Mouse (Mus musculus) embryonic facial prominence, embryonic 11.5 days (tissue): ENCODE measurements at regions not wholly inside any gene's neighbourhood (a gene's known extent, or its start where the extent isn't known, plus 50 kb on each side); places are given as distances from the start of the nearest gene placed in this dataset.
A peak's percentile ranks its signal among the peaks of the same experiment; 100 is the strongest.

Experiments used
- ATAC-seq: fragments of 200-750 bp; cut with Nextera tagmentation; replicated peaks from 2 replicates; pipeline ENCODE4 v1.8.0; 2017; ENCODE audit warnings: low read depth; ENCODE audit not compliant: insufficient number of reproducible peaks, low FRiP score, low TSS enrichment
- DNase-seq: peaks from one replicate; pipeline ENCODE4 v3.0.0-alpha.2; 2015; ENCODE audit warnings: low spot score
- H3K27ac ChIP-seq: fragments of 300-500 bp; sonication (generic); replicated peaks from 2 replicates; pipeline ENCODE4 v1.5.1; 2014; ENCODE audit warnings: mild to moderate bottlenecking, low read depth, low read length, control low read depth
- H3K27me3 ChIP-seq: fragments of 300-500 bp; sonication (generic); 2 replicates; pipeline ENCODE4 v1.6.1; 2014; ENCODE audit warnings: mild to moderate bottlenecking, low read length, moderate library complexity, mixed read lengths; ENCODE audit not compliant: control insufficient read depth, insufficient read depth
- H3K36me3 ChIP-seq: fragments of 300-500 bp; sonication (generic); replicated peaks from 2 replicates; pipeline ENCODE4 v1.6.1; 2014; ENCODE audit warnings: low read depth, mild to moderate bottlenecking, low read length, moderate library complexity, mixed read lengths; ENCODE audit not compliant: control insufficient read depth, insufficient read depth
- H3K4me1 ChIP-seq: fragments of 300-500 bp; sonication (generic); 2 replicates; pipeline ENCODE4 v1.6.1; 2014; ENCODE audit warnings: low read length, mixed read lengths; ENCODE audit not compliant: control insufficient read depth, insufficient read depth
- H3K4me2 ChIP-seq: fragments of 300-500 bp; sonication (generic); 2 replicates; pipeline ENCODE4 v1.6.1; 2014; ENCODE audit warnings: low read depth, mild to moderate bottlenecking, control low read depth, low read length, moderate library complexity
- H3K4me3 ChIP-seq: fragments of 300-500 bp; sonication (generic); 2 replicates; pipeline ENCODE4 v1.5.1; 2014; ENCODE audit warnings: low read depth, low read length, control low read depth
- H3K9ac ChIP-seq: fragments of 300-500 bp; sonication (generic); replicated peaks from 2 replicates; pipeline ENCODE4 v1.6.1; 2014; ENCODE audit warnings: mild to moderate bottlenecking, control low read depth, low read length
- H3K9me3 ChIP-seq: fragments of 300-500 bp; sonication (generic); replicated peaks from 2 replicates; pipeline ENCODE4 v1.6.1; 2016; ENCODE audit warnings: mild to moderate bottlenecking, low read length, inconsistent platforms, mixed read lengths; ENCODE audit not compliant: control insufficient read depth
- WGBS: fragments of 180-500 bp; shearing (Covaris S2); extraction: QIAGEN DNeasy Blood & Tissue Kit; methylation state at CpG from one replicate; pipeline ENCODE4 v1.1.7; 2014; 5-methylcytosine and 5-hydroxymethylcytosine counted together

DNA sequence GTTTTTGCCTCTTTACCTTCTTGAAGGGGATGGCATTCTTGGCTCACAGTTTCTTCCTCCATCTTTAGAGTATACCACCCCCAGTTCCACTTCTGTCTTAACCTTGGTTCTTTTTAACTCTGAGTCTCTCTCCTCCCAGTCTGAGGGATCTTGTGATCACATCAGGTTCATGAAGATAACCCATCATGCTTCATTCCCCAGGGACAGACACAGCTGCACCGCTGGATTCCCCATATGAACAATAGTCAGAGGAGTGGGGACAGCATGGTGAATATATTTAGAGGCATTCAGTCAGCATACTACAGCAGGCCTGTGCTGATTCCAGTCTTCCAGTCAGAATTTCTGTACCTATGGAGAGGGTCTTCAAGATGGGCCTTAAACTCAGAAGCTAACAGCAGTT lies 103.1 kb downstream of the Cavin4 start:
- Histone ChIP-seq H3K9me3 (no peaks in the 10 kb centered on the region), H3K9ac (no peak overlapping the region), H3K27ac (no peak overlapping the region), H3K4me1 (no peaks in the 10 kb centered on the region), H3K4me3 (no peak overlapping the region), H3K4me2 (no peak overlapping the region), H3K27me3 (no peaks in the 10 kb centered on the region), H3K36me3 (no peaks in the 10 kb centered on the region)
- 89% methylated on average over 1 of the region's 1 CpGs for WGBS
- DNase-seq (no peak), ATAC-seq (no peak)

DNA sequence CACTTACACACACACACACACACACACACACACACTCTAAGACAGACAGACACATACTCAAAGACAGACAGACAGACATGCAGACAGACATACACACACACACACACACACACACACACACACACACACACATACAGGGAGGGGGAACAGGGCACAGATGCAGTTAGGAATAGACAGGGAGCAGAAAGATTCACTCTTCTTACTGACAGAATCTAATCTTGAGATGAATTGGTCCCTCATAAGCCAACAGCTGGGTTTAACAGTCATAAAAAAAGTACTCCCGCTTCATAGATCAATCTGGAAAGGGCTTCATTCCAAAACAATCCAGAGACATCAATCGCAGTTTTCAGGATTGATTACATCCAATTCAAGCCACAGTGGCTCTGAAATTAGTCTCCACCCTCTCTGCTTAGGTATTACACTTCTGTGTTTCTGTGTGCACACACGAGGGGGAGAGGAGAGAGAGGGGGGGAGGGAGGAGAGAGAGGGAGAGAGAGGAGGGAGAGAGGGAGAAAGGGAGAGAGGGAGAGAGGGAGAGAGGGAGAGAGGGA lies 107.2 kb downstream of the Cavin4 start:
- DNase-seq (no peak), ATAC-seq (no peak)
- no peaks in the 10 kb centered on the region for H3K4me1 ChIP-seq
- H3K4me2 ChIP-seq: no peak overlapping the region
- no peaks in the 10 kb centered on the region for H3K27me3 ChIP-seq
- WGBS: 52% methylated on average over 3 of the region's 3 CpGs
- H3K36me3 ChIP-seq: no peaks in the 10 kb centered on the region
- no peaks in the 10 kb centered on the region for H3K9me3 ChIP-seq
- H3K4me3 ChIP-seq: no peak overlapping the region
- no peak overlapping the region for H3K27ac ChIP-seq
- H3K9ac ChIP-seq: no peak overlapping the region

DNA sequence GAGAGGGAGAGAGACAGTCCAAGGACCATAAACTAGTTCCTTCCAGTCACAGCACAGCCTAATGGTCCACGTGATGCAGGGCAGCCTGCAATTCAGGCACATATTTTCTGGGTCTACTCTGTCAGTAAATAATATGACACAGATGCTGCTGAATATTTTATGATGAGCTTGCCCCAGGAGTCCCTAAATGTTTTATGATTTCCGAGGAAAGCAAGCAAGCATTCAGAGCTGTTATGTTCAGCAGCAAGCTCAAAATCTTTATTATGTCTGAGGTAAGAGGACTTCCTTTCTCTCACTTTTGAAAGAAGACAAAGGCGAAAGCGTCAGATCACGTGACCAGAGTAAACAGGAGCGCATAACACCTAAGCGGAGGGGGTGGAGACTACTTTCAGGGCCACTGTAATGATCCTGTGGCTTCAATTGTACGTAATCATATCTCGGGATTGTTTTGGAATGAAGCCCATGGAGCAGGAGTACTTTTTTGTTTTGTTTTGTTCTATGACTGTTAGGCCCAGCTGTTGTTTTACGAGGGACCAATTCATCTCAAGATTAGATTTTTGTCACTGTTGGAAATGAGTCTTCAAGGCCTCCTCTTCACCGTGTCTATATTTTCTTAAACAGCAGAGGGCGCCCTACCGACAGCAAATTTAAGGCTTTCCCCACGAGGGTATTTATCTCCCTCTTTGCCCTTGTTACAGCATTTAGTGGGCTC lies 107.8 kb downstream of the Cavin4 start:
- Histone ChIP-seq H3K27me3 (no peaks in the 10 kb centered on the region), H3K9ac (no peak overlapping the region), H3K4me2 (no peak overlapping the region), H3K27ac (no peak overlapping the region), H3K4me1 (no peaks in the 10 kb centered on the region), H3K4me3 (no peak overlapping the region), H3K36me3 (no peaks in the 10 kb centered on the region), H3K9me3 (no peaks in the 10 kb centered on the region)
- WGBS: 45% methylated on average over 14 of the region's 14 CpGs
- ATAC-seq (peak; percentile 73), DNase-seq (peak; percentile 59)

DNA sequence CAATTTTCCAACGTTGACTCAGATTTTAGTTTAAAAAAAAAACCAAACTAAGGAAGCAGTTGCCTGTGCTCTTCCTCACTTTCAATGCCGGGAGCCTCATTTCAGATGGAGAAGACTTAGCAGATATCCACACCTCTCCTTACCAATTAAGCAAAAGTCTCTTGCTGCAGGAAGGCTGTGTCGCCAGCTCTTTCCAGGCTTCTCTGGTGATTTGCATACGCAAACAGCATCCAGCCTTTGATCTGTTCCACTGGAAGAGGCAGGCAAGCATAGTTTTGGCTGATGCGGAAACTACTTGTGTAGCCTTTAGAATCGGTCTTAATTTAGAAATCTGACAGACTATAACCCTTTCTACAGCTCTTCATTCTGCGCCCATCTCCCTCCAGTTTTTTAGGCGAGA lies 108.5 kb downstream of the Cavin4 start:
- WGBS: 79% methylated on average over 8 of the region's 8 CpGs
- H3K36me3 ChIP-seq: no peaks in the 10 kb centered on the region
- no peak overlapping the region for H3K4me3 ChIP-seq
- H3K27me3 ChIP-seq: no peaks in the 10 kb centered on the region
- no peak overlapping the region for H3K9ac ChIP-seq
- H3K27ac ChIP-seq: no peak overlapping the region
- H3K9me3 ChIP-seq: no peaks in the 10 kb centered on the region
- no peak for DNase-seq
- no peaks in the 10 kb centered on the region for H3K4me1 ChIP-seq
- ATAC-seq: no peak
- no peak overlapping the region for H3K4me2 ChIP-seq

DNA sequence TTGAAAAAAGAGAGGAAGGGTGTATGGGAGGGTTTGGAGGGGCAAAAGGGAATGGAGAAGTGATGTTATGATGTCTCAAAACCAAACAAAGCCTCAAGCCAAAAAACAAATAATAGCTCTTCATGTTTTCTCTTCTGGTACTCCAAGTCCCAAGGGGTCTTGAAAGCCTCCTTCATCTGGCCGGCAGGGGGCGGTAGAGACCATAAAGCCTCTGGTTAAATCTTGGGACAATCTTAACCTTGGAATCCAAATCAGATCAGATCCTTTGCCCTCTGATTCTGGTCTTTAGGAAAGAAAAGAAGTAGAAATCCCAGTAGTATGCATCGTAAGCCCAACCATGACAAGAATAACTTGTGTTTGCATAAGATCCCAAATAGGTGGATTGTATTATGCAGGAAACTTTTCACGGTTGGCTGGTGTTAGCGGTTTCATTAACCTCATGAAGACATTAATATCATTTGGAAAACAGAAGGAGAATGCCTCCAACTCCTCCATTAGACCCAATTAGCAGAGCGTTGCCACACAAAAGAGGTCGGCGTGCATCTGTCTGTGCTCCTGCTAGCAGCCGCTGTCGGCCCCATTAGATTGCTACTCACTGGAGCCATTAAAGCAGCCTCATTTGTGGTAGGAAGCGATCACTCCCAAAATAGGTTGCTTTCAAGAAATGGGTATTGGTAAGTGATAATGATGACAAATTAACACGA lies 116.0 kb downstream of the Cavin4 start:
- Histone ChIP-seq H3K36me3 (no peaks in the 10 kb centered on the region), H3K9me3 (no peaks in the 10 kb centered on the region), H3K9ac (no peak overlapping the region), H3K27ac (no peak overlapping the region), H3K4me1 (no peaks in the 10 kb centered on the region), H3K27me3 (no peaks in the 10 kb centered on the region), H3K4me3 (no peak overlapping the region), H3K4me2 (no peak overlapping the region)
- 64% methylated on average over 12 of the region's 12 CpGs for WGBS
- ATAC-seq: no peak
- peak; percentile 83 for DNase-seq

DNA sequence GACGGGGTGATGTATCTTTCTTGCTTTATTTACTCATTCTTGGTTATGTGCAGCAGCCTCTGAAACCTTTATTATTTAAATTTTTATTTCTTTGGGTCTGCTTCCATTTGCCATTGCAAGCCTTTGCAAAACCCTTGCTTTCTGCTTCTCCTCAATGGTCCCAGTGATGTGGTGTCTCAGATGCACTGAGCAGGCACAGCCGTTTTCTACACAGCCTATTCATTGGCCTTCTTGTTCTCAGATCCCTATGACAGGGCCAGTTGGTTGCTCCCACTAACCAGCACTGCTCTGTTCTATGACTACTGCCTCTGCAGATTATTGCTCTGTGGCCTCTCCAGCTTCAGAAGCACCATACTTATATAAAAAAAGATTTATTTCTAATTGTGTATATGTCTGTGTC lies 116.6 kb downstream of the Cavin4 start:
- Histone ChIP-seq H3K4me3 (no peak overlapping the region), H3K36me3 (no peaks in the 10 kb centered on the region), H3K4me1 (no peaks in the 10 kb centered on the region), H3K9ac (no peak overlapping the region), H3K9me3 (no peaks in the 10 kb centered on the region), H3K27me3 (no peaks in the 10 kb centered on the region), H3K4me2 (no peak overlapping the region), H3K27ac (no peak overlapping the region)
- 90% methylated on average over 2 of the region's 2 CpGs for WGBS
- DNase-seq: no peak
- no peak for ATAC-seq

DNA sequence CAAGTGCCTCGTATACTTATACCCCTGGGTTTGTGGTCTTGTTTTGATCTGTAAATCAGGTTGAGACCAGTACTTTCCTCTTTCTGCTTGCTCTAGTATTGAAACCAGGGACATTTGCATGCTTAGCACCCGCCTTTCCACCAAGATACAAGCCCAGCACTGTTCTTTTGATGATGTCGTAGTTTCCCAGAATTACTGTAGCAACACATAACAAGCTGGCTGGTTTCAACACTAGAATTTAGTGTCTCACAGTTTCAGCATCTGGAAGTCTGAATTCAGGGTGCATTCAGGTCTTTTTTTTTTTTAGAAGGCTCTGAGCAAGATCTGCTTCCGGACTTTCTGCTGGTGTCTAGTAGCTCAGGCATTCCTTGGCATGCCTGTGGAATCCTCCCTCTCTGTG lies 117.8 kb downstream of the Cavin4 start:
- no peak overlapping the region for H3K4me2 ChIP-seq
- WGBS: 75% methylated on average over 4 of the region's 4 CpGs

DNA sequence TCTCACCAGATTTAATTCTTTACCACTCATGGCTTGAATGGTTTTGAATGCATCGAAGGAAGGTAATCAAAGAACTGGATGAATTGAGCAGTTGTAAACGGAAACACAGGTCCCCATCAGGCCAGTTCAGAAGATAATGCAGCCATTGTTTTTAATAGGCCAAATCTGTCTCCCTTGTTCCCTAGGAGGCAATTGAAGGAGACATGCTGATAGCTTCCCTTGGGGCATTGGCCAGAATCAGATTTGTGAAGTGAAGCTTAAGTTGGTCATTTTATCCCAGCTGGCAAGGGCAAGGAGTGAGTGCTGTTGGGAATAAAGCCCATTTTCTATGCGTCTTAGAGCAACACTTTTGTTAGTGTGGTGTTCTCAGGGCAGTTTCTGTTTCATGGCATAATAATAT lies 119.4 kb downstream of the Cavin4 start:
- H3K36me3 ChIP-seq: no peaks in the 10 kb centered on the region
- H3K4me2 ChIP-seq: no peak overlapping the region
- no peak overlapping the region for H3K27ac ChIP-seq
- H3K27me3 ChIP-seq: no peaks in the 10 kb centered on the region
- H3K4me3 ChIP-seq: no peak overlapping the region
- 26% methylated on average over 3 of the region's 3 CpGs for WGBS
- H3K9me3 ChIP-seq: no peaks in the 10 kb centered on the region
- ATAC-seq: no peak
- DNase-seq: no peak
- no peak overlapping the region for H3K9ac ChIP-seq
- H3K4me1 ChIP-seq: no peaks in the 10 kb centered on the region

More for the DNA sequence above, 117.8 kb downstream of the Cavin4 start:
- Histone ChIP-seq H3K4me1 (no peaks in the 10 kb centered on the region), H3K9me3 (no peaks in the 10 kb centered on the region), H3K36me3 (no peaks in the 10 kb centered on the region), H3K27ac (no peak overlapping the region), H3K9ac (no peak overlapping the region), H3K27me3 (no peaks in the 10 kb centered on the region), H3K4me3 (no peak overlapping the region)
- ATAC-seq (no peak), DNase-seq (no peak)
